Mouse (Mus musculus) E14TG2a.4 (cell line): ENCODE results near the gene Sypl.

Experiments
- CTCF ChIP-seq: conservative IDR thresholded peaks from 2 replicates; pipeline ENCODE4 v1.5.1; 2014; ENCODE audit warnings: low read length
- POU5F1 ChIP-seq: IDR thresholded peaks from 2 replicates; pipeline ENCODE4 v1.6.1; 2014; ENCODE audit warnings: low read length, borderline replicate concordance

DNA sequence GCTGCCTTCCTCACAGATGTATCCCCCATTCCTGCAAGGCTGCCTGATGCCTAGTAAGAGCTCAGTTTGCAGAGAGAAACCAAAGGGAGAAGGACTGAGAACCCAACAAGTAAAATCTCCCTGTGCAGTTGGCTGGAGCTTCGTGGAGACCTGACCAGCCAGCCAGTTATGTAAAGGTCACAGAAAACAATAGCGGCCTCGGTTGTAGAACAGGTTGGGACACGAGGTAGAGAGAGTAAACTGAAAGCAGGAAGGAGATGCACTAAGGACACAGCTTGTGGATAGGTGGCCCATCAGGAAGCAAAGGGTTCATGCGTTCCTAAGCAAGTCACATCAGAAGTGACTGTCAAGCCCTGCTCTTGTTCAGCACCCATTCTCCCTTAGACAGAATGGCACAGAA, 52.2 kb downstream of the Sypl start:
- TF ChIP-seq CTCF, result no peak
- TF ChIP-seq POU5F1, result no peak
